Mouse (Mus musculus): ENCODE results near the gene Slc38a11.

DNA sequence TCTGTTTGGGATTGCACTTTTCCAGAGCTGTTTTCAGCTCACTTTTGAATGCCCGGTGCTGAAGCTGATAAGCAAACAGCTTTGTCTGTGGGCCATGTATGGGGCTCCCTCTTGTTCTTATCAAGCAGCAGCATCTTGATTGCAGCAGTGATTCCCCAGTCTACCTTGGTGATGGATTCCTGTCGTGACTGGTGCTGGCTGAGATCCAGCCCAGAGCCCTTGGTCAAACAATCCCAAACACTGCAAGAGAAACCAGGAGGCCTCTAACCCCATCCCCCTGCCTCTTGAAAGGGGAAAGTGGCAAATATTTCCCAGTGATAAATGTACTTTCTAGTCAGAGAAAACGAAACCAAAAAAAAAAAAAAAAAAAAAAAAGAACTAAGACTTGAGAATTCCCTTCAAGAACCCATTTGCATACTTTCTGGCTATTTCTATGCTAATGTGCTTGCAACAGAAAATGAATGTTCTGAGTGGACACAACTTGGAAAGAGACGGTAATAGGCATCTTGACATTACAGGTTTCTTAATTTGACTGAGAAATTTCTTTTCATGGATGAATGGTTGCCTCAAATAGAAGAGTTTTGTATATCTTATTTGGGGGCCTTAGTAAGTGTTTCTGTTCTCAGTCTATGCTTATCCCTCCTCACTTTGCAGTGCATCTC is 84.7 kb downstream of the Slc38a11 start:
- TF ChIP-seq GATA1 (IDR thresholded peaks at IDR 0.05; ENCODE audit: borderline replicate concordance, low read length) (no peak), CTCF (IDR thresholded peaks at IDR 0.05; ENCODE audit: low read depth, low read length) (no peak)

All from G1E (cell line).